Mouse (Mus musculus) heart, adult 8-10 months (tissue): ENCODE data around the gene Rsrc1. TPM values are rescaled to one million over a fixed set of nuclear protein-coding genes. Genes with fewer than 3 reads are reported as not detected.

ENCODE experiments used
- DNase-seq: peaks from one replicate; pipeline ENCODE4 v3.0.0; 2022; ENCODE audit warnings: low spot score
- total RNA-seq, 4 experiments: library from RNA; stranded (reverse); gene quantifications; 2 replicates each; pipeline ENCODE4 v1.2.4; 2022

Gene Rsrc1
- 10 to 100 TPM; 10.7 to 13.9 (median 11.9) TPM for total RNA-seq

DNA sequence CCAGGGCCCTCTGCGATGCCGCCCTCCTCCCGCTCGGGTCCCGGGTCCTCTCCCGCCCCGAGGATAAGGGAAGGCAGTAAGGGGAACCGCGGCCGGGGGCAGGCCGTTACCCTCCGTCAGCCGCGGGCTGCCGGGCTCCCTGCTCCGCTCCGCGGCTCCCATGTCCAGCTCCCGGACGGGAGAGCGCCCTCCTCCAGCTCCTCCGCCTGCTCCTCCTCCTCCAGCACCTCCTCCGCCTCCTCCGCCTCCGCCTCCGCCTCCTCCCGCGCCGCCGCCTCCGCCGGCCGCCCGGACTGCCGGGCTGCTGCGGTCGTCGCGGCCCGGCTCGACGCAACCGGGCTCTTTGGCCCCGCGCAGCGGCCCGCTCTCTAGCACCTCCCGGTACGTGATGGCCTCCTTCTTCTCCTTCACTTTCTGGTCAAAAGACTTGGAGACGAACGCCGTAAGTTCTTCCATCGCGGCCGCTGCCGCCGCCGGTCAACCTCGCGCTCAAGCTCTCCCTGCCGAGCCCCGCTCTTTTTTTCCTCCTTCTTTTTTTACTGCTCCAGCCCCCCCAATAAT, at the start of gene Rsrc1:
Gene Rsrc1, plus strand, starts transcription at position 290 of the 561 bp plus-strand sequence.
- DNase-seq, result no peak

- no peak for DNase-seq
These were observed 41.5 kb upstream of the Rsrc1 start for GRCm38 (mm10) chr3:66939675-66940074.

DNA sequence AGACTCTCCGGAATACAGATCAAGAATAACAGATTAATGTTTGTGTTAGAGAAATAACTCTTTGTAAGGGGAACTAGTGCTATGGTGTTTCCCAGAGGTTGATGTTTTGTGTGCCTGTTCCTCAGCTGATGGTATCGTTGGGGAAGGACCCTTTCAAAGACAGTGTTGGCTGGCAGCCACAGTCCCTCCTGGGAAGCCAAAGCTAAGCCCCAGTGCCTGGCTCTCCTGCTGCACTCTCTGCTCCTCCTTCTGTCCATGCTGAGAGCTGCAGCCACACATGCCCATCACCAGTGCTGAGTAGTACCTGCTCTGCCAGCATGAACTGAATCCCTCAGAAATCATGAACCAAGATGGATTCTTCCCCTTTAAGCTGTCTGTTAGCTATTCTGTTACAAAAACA, 26.1 kb upstream of the Rsrc1 start:
- DNase-seq, result no peak

GRCm38 (mm10) chr3:66959972-66960371, 21.2 kb upstream of the Rsrc1 start:
- no peak for DNase-seq

DNA sequence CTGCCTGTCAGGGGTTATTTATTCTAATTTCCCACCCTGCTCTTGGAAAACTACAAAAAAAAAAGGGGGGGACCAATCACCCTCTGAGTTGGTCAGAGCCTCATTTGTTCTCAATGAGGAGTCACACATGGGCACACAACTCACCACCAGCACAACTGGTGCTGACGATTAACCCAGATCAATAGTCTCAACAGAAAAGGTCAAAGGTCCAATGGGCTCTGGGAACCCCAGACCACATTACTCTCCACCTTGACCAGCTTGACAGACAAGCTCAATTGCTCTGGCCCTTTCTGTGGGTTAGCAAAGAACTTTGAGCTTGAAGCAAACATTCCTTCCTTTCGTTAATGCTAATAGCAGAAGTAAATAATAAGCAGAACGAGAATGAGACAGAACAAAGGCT, 16.3 kb upstream of the Rsrc1 start:
- DNase-seq, result no peak

DNA sequence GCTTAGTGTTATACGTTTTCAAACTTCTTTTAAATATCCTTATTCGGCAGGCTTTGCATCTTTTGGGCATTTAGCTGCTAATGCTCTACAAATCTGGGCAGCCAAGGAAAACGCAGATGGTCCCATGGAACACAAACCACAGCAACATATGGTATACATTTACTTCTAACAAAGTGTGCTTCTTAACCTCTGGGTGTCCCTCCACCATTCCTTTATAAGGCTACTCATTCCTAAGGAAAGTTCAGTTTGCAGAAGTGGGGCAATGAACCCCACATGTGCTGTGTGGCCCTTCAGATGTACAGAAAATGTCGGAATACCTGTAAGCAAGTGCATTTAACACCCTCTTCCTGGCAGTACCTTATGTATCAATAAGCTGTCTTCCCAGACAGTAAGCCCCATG, 13.7 kb upstream of the Rsrc1 start:
- no peak for DNase-seq

DNA sequence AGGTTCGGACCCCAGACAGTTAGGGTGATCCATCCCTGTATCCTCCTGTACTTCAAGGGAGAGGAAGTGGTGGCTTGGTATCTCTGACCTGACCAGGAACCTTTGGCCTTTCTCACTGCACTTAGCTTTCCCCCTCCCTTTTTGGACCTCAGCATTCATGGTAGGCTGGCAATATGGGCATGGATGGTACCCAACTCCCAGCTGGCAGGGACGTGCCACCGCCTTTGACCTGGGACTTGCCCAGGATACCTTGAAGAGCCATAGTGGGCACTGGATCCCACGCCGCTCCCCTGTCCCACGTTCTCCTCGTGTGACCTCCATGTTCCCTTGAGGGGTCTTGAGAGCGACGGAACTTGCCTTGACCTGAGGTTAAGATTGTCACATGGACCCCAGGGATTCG, 10.9 kb upstream of the Rsrc1 start:
- no peak for DNase-seq

DNA sequence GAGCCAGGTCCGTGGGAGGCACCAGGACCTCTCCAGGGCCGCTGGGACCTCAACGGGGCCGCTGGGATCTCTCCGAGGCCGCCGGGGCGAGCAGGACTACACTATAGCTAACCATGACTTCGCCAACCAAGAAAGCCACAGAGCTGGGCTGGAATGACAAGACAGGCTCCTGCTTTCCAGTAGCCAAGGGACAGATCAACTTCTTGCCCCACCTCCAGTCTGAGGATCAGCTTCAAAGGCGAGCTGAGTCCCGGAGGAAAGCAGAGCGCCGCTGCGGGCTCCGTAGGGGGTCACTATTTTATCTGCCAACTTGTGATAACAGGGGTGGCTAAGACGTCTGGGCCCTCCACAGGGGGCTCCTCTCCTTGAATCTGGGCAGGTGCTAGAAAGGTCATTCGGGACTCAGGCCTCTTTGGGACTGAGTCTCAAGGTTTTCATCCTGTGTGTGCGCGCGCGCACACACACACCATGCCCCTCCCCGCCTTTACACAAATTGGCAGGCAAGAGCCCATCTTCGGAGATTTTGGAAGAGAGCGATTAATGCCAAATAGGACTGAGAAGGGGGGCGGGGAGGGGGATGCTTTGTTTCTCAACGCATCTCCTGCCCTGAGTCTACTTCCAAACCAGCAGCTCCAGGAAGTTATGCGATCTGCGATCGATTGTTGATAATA, 10.4 kb upstream of the Rsrc1 start:
- no peak for DNase-seq

DNA sequence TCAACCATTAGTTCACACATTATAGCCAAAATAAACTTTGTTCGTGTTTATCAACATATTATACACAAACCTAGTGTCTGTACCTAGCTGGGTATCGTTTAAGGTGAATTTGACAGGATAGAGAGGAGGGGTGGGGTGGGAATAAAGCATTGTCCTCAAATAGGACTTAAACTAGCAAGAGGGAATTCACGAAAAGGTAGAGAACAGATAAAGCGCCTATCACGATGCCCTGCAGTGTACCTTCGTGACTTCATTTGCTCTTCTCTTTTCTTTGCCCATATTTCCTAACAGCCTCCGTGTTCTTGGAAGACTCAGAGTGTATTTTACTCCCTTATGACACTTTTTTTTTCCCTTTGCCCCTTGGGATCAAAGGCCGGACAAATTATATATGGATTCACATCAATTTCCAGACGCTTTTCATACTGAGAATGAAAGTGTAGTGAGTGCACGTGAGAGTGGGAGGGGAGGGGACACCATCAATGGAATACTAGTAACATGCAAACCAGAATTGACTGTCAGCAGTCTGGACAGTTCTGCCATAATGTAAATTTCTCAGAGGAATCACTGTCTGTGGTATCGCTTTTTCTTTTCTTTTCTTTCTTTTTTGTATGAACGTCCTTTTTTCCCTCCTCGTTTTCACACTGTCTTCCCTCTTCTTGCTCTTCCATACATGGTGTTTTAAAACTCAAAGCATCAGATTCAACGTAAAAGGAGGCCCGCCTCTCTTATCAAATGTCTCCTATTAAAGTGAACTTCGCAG, 8.8 kb upstream of the Rsrc1 start:
- no peak for DNase-seq

GRCm38 (mm10) chr3:66973391-66973943, 7.7 kb upstream of the Rsrc1 start:
- no peak for DNase-seq

DNA sequence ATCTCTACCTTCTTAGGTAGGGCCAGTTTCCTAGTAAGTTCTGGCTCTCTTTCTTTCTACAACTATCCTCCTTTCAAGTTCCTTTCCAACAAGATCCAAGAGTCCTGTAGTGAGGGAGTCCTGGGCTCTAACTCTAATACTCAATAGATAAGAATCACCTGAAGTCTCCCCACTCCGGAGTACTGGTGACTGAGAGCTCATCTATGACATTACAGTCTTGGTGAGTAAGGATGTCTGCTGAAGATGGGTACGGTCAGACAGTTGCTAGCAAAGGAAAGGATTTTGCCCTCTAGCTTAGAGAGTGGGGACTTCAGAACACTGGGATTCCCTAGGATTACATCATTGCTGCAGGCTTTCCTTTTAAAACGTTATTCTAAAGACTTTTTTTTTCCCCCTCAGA, 6.7 kb upstream of the Rsrc1 start:
- DNase-seq, result no peak

DNA sequence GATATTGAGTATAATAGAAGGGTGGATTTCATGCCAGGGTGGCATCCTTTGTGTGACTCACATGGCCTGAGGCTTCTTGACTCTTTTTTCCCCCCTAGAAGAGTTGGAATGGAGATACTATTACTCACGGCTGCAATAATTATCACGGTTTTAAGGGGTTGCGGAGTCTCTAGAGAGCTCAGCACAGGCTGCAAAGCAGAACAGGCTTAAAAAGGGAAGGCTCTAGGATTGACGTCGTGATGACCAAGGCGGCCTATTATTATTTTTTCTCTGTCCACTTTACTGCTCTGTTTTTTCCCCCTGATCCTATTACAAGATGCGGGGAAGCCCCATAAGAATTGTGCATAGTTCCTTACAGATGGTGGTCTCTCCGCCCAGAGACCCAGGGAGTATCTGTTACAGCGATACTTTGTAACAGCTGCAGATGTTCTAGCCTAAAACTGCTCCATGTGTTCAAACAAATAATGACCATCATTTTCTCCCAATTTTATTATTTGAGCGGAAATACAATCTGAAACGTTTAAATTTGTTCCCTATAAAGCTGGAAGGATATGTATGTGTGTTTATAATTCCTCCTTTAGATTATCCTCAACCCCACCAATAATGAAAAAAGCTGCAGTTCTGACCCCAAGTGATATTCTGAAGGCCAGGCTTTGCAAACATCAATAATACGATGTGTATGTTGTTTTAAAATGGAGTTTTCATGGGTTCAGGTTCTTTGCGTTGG, 4.1 kb upstream of the Rsrc1 start:
- DNase-seq, result no peak

DNA sequence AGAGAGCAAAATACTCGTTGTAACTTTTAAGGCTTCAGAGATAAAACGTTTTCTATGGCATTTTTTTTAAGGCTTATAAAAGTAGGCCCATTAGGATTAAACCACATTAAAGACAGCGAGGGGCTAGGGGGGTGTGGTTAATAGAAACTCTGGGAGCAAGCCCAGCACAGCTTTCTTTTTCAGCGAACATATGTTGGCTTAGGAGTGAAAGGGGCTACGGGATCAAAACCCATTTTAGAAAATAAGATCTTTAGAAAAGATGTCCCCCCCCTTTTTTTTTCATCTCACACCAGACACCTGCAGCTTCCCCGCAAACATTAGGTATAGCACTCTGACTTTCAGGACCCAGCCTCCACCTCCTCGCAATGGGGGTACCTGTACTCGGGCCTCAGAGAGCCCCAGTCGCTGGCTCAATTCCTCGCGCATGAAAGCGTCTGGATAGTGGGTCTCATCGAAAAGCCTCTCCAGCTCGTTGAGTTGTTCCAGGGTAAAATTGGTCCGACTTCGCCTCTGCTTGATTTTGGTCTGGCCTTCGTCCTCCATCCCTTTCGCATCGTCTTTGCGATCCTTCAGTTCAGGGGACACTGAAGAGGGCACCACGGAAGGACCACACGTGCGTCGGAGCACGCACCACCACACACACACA, 3.3 kb upstream of the Rsrc1 start:
- no peak for DNase-seq

GRCm38 (mm10) chr3:66978457-66979381, 2.5 kb upstream of the Rsrc1 start:
- no peak for DNase-seq

DNA sequence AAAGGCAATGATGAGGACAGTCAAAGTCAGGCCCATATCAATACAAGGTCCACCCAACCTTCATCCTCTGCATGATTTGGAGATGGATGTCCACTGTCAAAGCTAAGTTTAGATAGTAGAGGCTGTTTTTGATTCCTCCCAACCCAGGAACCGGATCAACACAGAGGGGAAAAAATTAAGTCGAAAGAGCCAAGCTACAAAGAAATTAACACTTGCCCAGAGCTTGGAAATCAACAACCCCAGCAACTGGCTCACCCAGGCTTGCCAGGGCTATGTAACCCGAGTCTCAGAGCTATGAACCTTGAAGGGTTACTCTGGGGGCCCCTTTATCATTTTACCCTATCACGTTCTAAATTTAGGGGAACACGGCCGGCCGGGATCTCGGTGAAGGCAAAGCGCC, 1.7 kb upstream of the Rsrc1 start:
- no peak for DNase-seq

- no peak for DNase-seq
These were observed 847 bp upstream of the Rsrc1 start for GRCm38 (mm10) chr3:66980111-66980975.

DNA sequence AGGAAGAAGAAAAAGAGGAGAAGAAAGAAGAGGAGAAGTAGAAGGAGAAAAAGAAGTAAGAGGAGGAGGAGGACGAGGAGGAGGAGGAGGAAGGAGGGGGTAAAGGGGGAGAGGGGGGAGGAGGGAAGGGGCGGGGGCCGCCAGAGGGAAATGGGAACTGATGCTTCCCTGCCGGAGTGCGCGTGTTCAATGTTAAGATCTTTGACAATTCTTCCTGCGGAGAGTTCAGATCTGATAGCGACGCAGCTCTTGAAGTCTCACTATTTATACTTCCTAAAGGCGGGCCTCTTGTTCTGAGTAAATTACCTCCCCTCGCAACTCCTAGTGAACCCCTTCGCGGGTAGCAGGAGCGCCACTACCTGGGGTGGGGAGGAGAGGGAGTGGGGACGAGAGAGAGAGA, 516 bp downstream of the Rsrc1 start, which contains the start of gene Shox2:
Gene Shox2, minus strand, starts transcription at position 66 of the 400 bp plus-strand sequence.
- DNase-seq, result no peak

GRCm38 (mm10) chr3:66982181-66982911, 1.2 kb downstream of the Rsrc1 start:
- no peak for DNase-seq

- DNase-seq, result no peak
These were observed 2.3 kb downstream of the Rsrc1 start for GRCm38 (mm10) chr3:66983481-66983880.
